Mouse (Mus musculus) heart, postnatal 10 days (tissue): ENCODE data around the gene Bag5. TPM values are rescaled to one million over a fixed set of nuclear protein-coding genes. Genes with fewer than 3 reads are reported as not detected.

ENCODE experiments used
- DNase-seq, 2 experiments: peaks; one replicate each; pipeline ENCODE4 v3.0.0; 2021
- intact Hi-C: fragments of 180-260 bp; cut with DNase I; formaldehyde crosslinking; loops from one replicate; pipeline ENCODE4 v1.15.1; 2025
- total RNA-seq, 2 experiments: library from RNA; stranded (reverse); gene quantifications; 2 replicates each; pipeline ENCODE4 v1.2.3; 2021

Bag5 gene
- total RNA-seq: 10 to 100 TPM; 29.1 to 32.7 TPM

DNA sequence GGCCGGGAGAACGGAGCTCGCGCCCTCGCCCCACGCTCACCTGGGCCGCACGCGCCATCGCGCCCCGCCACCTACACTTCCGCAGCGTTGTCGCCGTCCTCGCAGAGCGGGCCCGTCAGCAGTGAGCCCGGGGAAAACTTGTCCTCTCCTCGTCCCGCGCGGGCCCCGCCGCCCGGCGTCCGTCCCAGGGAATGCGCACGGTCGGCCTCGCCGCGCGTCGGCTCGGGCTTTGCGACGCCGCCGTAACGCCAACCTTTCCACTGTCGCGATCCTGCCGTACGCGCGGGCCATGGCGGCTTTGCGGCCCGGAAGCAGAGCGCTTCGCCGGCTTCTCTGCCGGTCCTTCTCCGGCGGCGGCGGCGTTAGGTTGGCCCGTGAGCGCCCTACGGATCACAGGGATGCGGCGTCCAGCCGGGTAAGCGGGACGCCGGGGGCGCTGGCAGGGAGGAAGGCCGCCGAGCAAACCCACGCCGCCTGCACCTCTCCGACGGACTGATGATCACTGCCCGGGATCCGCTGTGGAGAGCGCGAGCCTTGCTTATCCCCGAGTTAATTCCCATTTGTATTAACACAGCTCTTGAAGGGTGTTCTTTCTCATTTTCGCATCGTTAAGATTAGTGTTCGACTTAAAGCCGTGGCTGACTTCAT lies at the start of gene Bag5, which contains the start of gene Apopt1:
TSS of gene Bag5 (minus strand) at position 254 of the 648 bp plus-strand sequence.
TSS of gene Apopt1 (plus strand) at position 258 of the 648 bp plus-strand sequence.
- intact Hi-C loops: no loop called here
- peak; percentile 94 to 95 for DNase-seq

- no peak for DNase-seq
- intact Hi-C loops: no loop called here
Observed at GRCm38 (mm10) chr12:111760306-111760908, 47.4 kb upstream of the Bag5 start.

DNA sequence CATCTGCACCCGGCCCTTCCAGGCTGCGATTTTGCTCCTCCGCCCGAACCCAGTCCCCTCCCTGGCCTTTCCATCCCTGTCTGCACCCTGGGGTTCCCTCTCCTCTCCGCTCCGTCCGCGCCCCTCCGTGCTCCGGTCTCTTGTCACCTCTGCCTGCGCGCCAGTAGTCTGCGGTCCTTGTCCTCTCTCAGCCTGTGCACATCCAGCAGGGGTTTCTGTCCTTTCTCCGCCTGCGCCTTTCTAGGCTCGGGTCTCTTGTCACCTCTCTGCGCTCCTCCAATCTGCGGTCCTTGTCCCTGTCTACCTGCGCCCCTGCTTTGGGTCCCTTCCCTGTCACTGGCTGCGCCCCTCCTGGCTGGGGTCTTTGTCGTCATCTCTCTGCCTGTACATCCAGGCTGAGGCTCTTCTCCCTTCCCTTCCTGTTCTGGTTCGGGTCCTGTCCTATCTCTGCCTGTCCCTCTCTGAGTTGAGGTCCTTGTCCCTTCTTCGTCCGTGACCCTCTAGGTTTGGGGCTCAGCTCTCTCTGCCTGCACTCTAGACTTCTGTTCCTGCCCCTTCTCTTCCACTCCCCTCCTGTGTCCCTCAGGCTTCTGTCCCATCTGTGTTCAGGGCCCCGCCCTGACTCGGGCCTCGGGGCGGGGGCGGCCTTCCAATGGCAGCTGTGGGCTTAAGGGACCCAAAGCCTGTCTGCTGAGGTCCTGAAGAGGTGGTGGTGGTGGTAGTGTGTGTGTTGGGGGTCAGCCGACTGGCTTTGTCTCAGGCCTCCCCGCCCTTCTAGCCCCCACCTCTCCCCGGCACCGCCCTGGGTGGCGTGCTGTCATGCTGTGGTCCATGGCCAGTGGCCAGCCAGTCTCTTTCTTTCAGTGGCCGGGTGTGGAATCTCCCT lies 46.4 kb upstream of the Bag5 start:
- intact Hi-C loops: no loop called here

DNA sequence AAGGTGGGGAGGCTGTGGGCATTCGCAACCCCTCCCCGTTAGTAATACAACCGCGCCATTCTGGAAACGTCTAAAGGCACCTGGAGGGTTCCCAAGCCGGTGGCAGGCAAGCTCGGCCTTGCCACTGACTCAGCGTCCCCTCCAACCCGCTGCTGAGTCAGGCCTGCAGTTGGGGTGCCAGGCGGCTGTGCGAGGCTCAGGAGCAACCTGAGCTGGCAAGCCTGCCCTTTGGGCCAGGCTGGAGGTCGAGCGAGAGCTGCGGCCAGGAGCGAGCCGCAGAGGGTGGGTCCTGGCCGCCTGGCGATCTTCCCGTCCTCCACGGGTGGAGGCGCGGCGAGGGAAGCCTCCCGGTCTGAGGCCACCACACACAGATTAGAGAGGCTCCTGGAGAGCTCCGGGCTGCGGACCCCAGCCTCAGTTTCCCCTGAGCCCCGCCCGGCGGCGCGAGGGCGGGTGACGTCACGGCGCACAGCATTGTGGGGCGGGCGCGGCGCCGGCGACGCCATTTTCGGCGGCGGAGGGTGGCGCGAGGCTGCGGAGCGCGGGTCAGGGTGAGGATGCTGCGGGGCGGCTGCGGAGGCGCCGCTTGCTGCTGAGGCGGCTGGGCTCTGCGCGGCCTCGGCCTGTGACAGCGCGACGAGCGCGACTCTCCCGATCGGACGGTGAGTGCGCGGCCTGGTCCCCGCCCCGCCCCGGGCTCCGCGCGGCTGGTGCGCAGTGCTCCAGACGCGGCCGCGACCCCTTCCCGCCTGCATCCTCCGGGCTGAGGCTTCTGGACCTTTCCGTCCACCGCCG lies 45.5 kb upstream of the Bag5 start, which contains the start of gene Klc1:
TSS of gene Klc1 (plus strand) at position 469 of the 795 bp plus-strand sequence.
- peak; percentile 83 to 84 for DNase-seq
- intact Hi-C loops: no loop called here

More for the DNA sequence above, 46.4 kb upstream of the Bag5 start:
- peak; percentile 88 for DNase-seq

DNA sequence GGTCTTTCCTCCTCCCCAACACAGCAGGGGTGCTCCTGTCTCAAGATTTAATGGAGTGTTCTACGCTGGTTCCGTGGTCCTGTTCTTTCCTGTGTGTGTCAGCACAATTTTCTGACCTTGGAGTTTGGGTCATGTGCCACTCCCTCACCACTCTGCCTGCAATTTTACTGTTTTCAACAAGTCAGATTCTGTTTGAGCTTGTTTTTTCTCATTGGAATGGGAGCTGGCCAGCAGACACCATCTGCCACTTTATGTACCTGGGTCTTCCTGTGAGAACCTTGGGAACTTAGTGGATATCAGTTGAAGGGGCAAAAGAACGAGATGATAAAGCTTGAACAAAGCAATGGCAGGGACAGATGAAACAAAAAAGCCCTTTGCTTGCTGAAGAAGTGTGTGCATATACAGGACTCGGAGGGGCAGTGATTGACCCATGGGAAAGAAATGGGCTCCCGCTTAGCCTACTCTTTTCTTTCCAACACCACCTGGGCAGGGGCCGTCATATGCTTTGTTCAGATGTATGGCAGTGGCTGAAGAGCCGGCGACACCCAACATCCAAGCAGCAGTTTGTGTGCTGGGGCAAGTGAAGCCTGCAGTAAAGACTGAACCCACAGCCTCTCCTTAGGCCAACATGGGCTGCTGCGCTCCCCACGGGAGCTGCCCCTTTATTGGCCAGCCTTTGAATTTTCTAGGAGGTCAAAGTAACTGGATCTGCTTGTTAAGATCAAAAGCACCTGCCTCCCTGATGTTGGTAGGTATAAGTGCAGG lies 44.7 kb upstream of the Bag5 start:
- no peak for DNase-seq
- intact Hi-C loops: no loop called here

GRCm38 (mm10) chr12:111756698-111757082 lies 43.6 kb upstream of the Bag5 start:
- DNase-seq: no peak
- intact Hi-C loops: no loop called here

GRCm38 (mm10) chr12:111756082-111756697 lies 43.1 kb upstream of the Bag5 start:
- intact Hi-C loops: no loop called here
- DNase-seq: no peak

DNA sequence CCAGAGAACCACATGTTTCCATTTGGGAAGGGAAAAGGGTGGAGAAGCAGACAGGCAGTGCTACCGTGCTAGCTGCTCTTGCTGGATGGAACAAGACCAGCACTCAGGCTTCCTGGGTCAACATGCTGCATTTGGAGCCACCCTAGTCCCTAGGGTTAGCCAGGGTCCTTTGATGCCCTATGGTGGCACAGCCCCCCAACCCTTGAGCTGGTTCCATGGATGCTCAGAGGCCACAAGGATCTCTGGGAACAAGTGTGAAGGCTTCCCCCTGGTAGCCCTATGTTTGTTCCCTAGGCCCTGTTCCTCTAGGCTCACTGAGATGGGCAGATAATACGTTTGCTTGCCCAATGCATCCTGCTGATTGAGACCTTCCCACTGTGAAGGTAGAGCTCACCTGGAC lies 42.2 kb upstream of the Bag5 start:
- no peak for DNase-seq
- intact Hi-C loops: no loop called here

DNA sequence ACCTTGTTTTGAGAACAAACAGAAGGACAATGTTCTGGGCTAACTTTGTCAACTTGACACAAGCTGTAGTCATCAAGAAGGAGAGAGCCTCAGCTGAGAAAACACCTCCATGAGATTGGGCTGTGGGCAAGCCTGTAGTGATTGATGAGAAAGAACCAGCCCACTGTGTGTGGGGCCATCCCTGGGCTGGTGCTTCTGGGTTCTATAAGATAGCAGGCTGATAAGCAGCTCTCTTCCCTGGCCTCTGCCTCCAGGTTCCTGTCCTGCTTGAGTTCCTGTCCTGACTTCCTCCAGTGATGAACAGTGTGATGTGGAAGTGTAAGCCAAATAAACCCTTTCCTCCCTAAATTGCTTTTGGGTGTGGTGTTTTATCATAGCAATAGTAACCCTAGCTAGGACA lies 41.7 kb upstream of the Bag5 start:
- intact Hi-C loops: no loop called here
- DNase-seq: no peak

DNA sequence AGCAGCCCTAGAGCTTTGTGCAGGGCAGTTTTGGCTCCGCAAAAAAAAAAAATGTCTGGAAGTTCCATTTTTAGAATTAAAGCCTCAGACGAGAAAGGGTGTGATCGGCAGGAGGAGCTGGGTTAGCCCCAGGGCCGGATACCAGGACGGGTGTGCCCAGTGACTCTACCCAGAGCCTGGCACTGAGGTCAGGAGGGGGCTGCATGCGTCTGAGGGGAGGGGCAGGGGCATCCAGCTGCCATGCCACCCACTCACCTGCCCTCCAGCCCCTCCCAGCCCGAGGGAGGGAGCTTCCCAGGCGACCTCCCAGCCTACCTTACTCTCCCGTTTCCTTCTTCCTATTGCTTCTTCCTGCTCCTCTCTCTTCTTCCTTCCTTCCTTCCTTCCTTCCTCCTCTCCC lies 40.3 kb upstream of the Bag5 start:
- no peak for DNase-seq
- intact Hi-C loops: no loop called here

GRCm38 (mm10) chr12:111752491-111752890 lies 39.4 kb upstream of the Bag5 start:
- intact Hi-C loops: no loop called here
- no peak for DNase-seq

DNA sequence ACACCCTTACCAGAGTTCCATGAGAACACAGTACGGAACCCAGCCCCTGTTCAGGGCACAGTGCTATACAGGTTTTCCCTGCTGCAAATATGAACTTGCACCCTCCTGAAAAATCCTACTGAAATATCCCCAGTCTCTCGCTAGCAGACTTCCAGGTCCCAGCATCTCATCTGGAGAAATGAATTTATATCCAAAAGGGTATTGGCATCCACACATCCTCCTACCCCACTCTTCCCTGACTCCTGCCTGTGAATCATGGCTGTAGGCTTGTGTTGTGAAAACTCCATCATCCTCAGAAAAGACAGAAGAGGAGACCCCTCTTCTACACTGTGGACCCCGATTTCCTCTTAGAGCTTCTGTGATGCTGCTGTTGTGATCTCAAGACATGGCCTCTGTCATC lies 37.7 kb upstream of the Bag5 start:
- DNase-seq: no peak
- intact Hi-C loops: no loop called here

GRCm38 (mm10) chr12:111747421-111747820 lies 34.4 kb upstream of the Bag5 start:
- no peak for DNase-seq
- intact Hi-C loops: no loop called here

DNA sequence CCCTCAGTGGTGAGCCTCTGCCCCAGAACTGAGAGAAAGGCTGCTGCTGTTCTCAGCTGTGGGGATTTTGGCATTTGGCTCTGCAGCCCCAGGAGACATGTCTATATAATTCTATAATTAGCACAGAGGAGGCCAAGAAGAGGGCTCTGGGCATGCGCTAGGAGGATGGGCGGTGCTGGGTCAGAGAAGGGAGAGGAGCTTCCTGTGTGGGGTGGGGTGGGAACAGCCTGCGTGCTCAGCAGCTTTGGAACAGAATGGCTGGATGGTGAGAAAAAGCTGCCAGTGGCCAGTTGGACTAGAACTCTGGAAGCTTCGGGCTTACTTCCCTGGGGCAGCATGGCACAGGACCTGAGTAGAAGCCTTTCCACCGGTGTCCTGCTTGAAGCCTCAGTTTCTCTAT lies 33.0 kb upstream of the Bag5 start:
- peak; percentile 89 to 91 for DNase-seq
- intact Hi-C loops: no loop called here

DNA sequence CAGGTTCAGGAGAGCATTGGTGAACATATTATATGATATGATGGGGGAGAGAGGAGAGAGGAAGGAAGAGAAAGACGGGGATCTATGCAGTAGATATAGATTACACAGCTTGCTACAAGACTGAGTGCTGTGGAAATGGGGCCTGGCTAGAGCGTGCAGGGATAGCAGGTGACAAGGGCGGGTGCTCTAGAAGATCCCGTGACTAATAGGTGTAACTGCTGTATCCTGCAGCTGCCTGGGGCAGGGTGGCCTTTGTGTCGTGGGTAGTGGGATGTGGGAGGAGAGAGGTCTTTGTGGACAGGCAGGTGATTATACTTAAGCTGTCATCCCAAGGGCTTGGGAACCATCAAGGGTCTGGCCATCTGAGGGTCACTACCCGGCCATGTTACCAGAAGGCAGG lies 32.2 kb upstream of the Bag5 start:
- intact Hi-C loops: no loop called here
- DNase-seq: no peak

GRCm38 (mm10) chr12:111743981-111744423 lies 30.9 kb upstream of the Bag5 start:
- intact Hi-C loops: loop anchor here (5.0 kb wide), 1 partner anchor 203 kb away; no protein-coding TSS in a partner anchor
- peak in 1 of 2 experiments; percentile 39 for DNase-seq

DNA sequence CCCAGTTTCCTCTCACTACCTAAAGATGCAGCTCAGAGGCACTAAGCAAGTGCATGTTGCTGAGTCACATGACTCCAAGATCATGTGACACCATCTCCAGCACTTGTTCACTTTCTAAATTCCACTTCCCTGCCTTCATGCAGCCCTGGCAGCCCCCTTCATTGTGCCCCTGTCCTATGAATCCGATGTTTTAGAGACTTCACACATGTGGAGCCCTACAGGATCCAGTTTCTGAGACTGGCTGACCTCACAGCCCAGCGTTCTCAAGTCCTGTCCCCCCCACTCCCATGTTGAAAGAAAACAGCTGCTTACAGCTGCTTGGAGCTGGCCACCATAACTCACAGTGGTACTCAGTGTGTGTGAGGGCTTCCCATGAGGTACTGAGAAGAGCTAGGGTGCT lies 30.4 kb upstream of the Bag5 start:
- peak; percentile 71 to 74 for DNase-seq
- intact Hi-C loops: loop anchor here (5.0 kb wide), 1 partner anchor 204 kb away; no protein-coding TSS in a partner anchor

- DNase-seq: no peak
- intact Hi-C loops: loop anchor here (5.0 kb wide), 1 partner anchor 206 kb away; no protein-coding TSS in a partner anchor
Observed at GRCm38 (mm10) chr12:111741338-111741737, 28.3 kb upstream of the Bag5 start.

DNA sequence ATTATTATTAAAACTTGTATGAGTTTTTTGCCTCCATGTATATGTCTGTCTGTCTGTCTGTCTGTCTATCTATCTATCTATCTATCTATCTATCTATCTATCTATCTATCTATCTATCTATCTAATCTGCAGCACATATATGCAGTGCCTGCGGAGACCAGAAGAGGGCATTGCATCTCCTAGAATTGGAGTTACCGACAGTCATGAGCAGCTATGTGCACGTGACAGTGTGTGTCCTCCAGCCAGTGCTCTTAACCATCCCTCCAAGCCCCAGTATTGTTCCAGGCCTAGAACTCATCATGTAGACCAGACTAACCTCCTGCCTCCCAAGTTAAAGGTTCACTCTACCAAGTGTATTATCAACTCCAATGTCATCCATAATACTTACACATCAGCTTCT lies 25.7 kb upstream of the Bag5 start:
- peak in 1 of 2 experiments; percentile 68 for DNase-seq
- intact Hi-C loops: loop anchor here (5.0 kb wide), 1 partner anchor 354 kb away; no protein-coding TSS in a partner anchor
